Mouse (Mus musculus) lung, postnatal 0 days (tissue): ENCODE measurements around the gene Adcy7.

Experiments used
- CTCF ChIP-seq: IDR thresholded peaks from 2 replicates; pipeline ENCODE4 v1.5.1; 2016; ENCODE audit warnings: antibody characterized with exemption, mild to moderate bottlenecking
- EP300 ChIP-seq: IDR thresholded peaks from 2 replicates; pipeline ENCODE4 v1.6.1; 2016; ENCODE audit warnings: antibody characterized with exemption, mild to moderate bottlenecking, control low read depth

DNA sequence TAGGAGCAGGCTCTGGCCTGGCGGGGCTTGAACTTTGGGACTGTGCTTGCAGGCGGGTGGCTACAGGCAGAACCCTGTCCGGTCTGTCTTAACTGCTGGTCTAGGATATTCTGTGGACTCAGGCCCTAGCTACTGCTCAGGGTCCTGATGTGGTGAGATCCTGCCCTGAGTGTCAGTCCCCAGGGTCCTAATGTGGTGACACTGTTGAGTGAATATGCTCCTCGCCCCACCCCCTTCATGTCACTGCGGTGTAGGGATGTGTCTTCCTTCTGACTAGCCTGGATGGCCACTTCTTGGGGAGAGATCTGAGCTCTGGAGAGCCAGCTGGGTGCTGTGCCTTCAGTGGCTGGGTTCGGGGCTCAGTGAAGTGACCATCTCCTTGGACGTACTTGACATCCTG is 37.7 kb downstream of the Adcy7 start:
- TF ChIP-seq CTCF = no peak
- TF ChIP-seq EP300 = no peak
